Comparison of ENCODE assay signal across 9 mouse cellular contexts in genomic region chr15:103333738-103334137, GRCm38 (mm10). TPM values are rescaled to one million over a fixed set of nuclear protein-coding genes. Genes with fewer than 3 reads are reported as not detected.
DNase-seq lines count a peak whose midpoint lies in the region; ATAC-seq and TF ChIP-seq lines count a peak whose summit lies in the region.
"Had no signal": no experiment of that assay in that cellular context is flagged by ENCODE, and none has a peak within 500 bp of the region (broad histone marks: within the 10 kb centered on the region; RNA-seq: fewer than 3 reads in every experiment).

No protein-coding gene starts in this region.

- ATAC-seq in embryonic facial prominence, embryonic 15.5 days (ENCODE audit: insufficient number of reproducible peaks, low FRiP score, low TSS enrichment, low read depth) = no peak
- ATAC-seq in liver, embryonic 14.5 days (ENCODE audit: insufficient read depth) = peak; percentile 35; the same call in 1 of the 2 replicates

- H3K9me3 ChIP-seq in embryonic facial prominence, embryonic 15.5 days (replicated peaks) = no peaks in the 10 kb centered on the region
- H3K9me3 ChIP-seq in liver, embryonic 14.5 days (ENCODE audit: control insufficient read depth, low read length) = no peaks in the 10 kb centered on the region

- H3K4me1 ChIP-seq in embryonic facial prominence, embryonic 15.5 days = peaks cover 58% of the 10 kb centered on the region
- H3K4me1 ChIP-seq in liver, embryonic 14.5 days (replicated peaks; ENCODE audit: control insufficient read depth in 2 of 2, insufficient read depth in 2 of 2, low read length in 1 of 2) = peaks cover 0 to 26% of the 10 kb centered on the region in 2 experiments; a peak in 3 of 4 replicates

- TF ChIP-seq CTCF in left cerebral cortex, adult 2 months (IDR thresholded peaks at IDR 0.05) = no peak
- no peak for TF ChIP-seq CTCF in liver, embryonic 14.5 days (IDR thresholded peaks at IDR 0.05; ENCODE audit: low read depth)

- H3K27me3 ChIP-seq in embryonic facial prominence, embryonic 15.5 days = no peaks in the 10 kb centered on the region
- no peaks in the 10 kb centered on the region; the same call in 1 of the 2 replicates for H3K27me3 ChIP-seq in liver, embryonic 14.5 days (ENCODE audit: control insufficient read depth, insufficient read depth, low read length)

- H3K9ac ChIP-seq in embryonic facial prominence, embryonic 15.5 days = 0 out of 2 replicates have a peak overlapping the region, but pooled peaks have one; percentile 4
- H3K9ac ChIP-seq in liver, embryonic 14.5 days (replicated peaks) = no peak overlapping the region

- DNase-seq in left cerebral cortex, adult 2 months (ENCODE audit: extremely low spot score in 1 of 2, low spot score in 2 of 2) = no peak
- no peak for DNase-seq in left cerebral cortex, adult 11 months (ENCODE audit: low spot score)
- no peak for DNase-seq in liver, embryonic 14.5 days (ENCODE audit: low read depth in 3 of 3, low spot score in 3 of 3)
- DNase-seq in skeletal muscle tissue, adult 2 months (ENCODE audit: low read depth, low spot score) = peak; percentile 36
- DNase-seq in c-Kit-positive CD71-positive TER-119-positive erythroid progenitor cells, embryonic 14.5 days (ENCODE audit: low spot score) = no peak
- no peak for DNase-seq in yolk sac, embryonic 10.5 days (ENCODE audit: low spot score)
- no peak for DNase-seq in frontal cortex, adult 2 months (ENCODE audit: extremely low spot score in 1 of 2, low spot score in 1 of 2)

- H3K27ac ChIP-seq in left cerebral cortex, adult 2 months = peak overlapping the region; percentile 82
- H3K27ac ChIP-seq in embryonic facial prominence, embryonic 15.5 days (replicated peaks) = no peak overlapping the region
- H3K27ac ChIP-seq in liver, embryonic 14.5 days = no peak overlapping the region

- intact Hi-C loops in left cerebral cortex, adult 2 months (cut with DNase I) = loop anchor here (10.0 kb wide), 1 partner anchor 589 kb away; no protein-coding TSS in a partner anchor

- 61% methylated on average over 5 of the region's 5 CpGs for WGBS in embryonic facial prominence, embryonic 15.5 days
- 47% methylated on average over 5 of the region's 5 CpGs for WGBS in liver, embryonic 14.5 days (ENCODE audit: insufficient replicate concordance)

- no peak for TF ChIP-seq EP300 in liver, embryonic 14.5 days (IDR thresholded peaks at IDR 0.05; ENCODE audit: low read depth)

- H3K4me3 ChIP-seq in left cerebral cortex, adult 2 months = no peak overlapping the region
- H3K4me3 ChIP-seq in embryonic facial prominence, embryonic 15.5 days (replicated peaks) = no peak overlapping the region
- peak overlapping the region; percentile 4 to 15; a peak in 2 of 4 replicates for H3K4me3 ChIP-seq in liver, embryonic 14.5 days (ENCODE audit: insufficient read depth in 1 of 2, low read depth in 2 of 2, low read length in 2 of 2)

- no peaks in the 10 kb centered on the region for H3K36me3 ChIP-seq in embryonic facial prominence, embryonic 15.5 days
- no peaks in the 10 kb centered on the region for H3K36me3 ChIP-seq in liver, embryonic 14.5 days (replicated peaks; ENCODE audit: control insufficient read depth, insufficient read depth, low read depth)

- H3K4me2 ChIP-seq in embryonic facial prominence, embryonic 15.5 days (replicated peaks) = no peak overlapping the region
- H3K4me2 ChIP-seq in liver, embryonic 14.5 days (ENCODE audit: low read depth) = peak overlapping the region; percentile 47

RNA-seq across cellular contexts. Expression of gene Zfp385a, which starts 6.2 kb away (rescaled TPM):
- 10 to 100 TPM; 66.1 to 77.5 TPM for total RNA-seq in left cerebral cortex, adult 2 months (2021)
- 16.1 and 18.9 TPM in 2 replicates for polyA plus RNA-seq in embryonic facial prominence, embryonic 15.5 days (2015; fragmentation: Nextera tagmentation; extraction: Ambion mirVana)
- polyA plus RNA-seq in liver, embryonic 14.5 days (2012; rRNA removed) = 4.9 and 5.6 TPM in 2 replicates
- polyA plus RNA-seq in liver, embryonic 14.5 days (2014; fragmentation: Nextera tagmentation; extraction: Ambion mirVana) = 4.7 and 6.2 TPM in 2 replicates
- 46.3 and 46.5 TPM in 2 replicates for polyA plus RNA-seq in frontal cortex, adult 2 months (2012; rRNA removed)

RNA-seq across cellular contexts. Expression of gene Gpr84, which starts 23.3 kb away (rescaled TPM):
- total RNA-seq in left cerebral cortex, adult 2 months (2021) = under 1 TPM; 0.40 to 0.66 TPM
- polyA plus RNA-seq in embryonic facial prominence, embryonic 15.5 days (2015; fragmentation: Nextera tagmentation; extraction: Ambion mirVana) = 0.50 and 0.73 TPM in 2 replicates
- polyA plus RNA-seq in liver, embryonic 14.5 days (2012; rRNA removed) = 0.17 and 0.20 TPM in 2 replicates
- 0.18 and 0.32 TPM in 2 replicates for polyA plus RNA-seq in liver, embryonic 14.5 days (2014; fragmentation: Nextera tagmentation; extraction: Ambion mirVana)
- polyA plus RNA-seq in frontal cortex, adult 2 months (2012; rRNA removed) = 1.3 and 1.5 TPM in 2 replicates
- total RNA-seq: heart, adult 8-10 months had no signal

RNA-seq across cellular contexts. Expression of gene Itga5, which starts 32.8 kb away (rescaled TPM):
- total RNA-seq in left cerebral cortex, adult 2 months (2021) = 1 to 10 TPM; 2.6 to 3.0 TPM
- 51.2 and 52.2 TPM in 2 replicates for polyA plus RNA-seq in embryonic facial prominence, embryonic 15.5 days (2015; fragmentation: Nextera tagmentation; extraction: Ambion mirVana)
- polyA plus RNA-seq in liver, embryonic 14.5 days (2012; rRNA removed) = 8.4 and 9.3 TPM in 2 replicates
- 9.9 and 12.5 TPM in 2 replicates for polyA plus RNA-seq in liver, embryonic 14.5 days (2014; fragmentation: Nextera tagmentation; extraction: Ambion mirVana)
- polyA plus RNA-seq in frontal cortex, adult 2 months (2012; rRNA removed) = 2.2 and 2.9 TPM in 2 replicates

Comparison
In these comparisons a context has a peak if more than half of its experiments do, and no peak if none do; other contexts are left out.
1. H3K4me3 ChIP-seq: peak in liver, embryonic 14.5 days (2 of 2); none in left cerebral cortex, adult 2 months (single experiment) and embryonic facial prominence, embryonic 15.5 days (single experiment).